Mouse (Mus musculus): Measurements from ENCODE around the gene Gm7714.
"Not testable (repeated sequence)": the region's sequence is repeated elsewhere in the genome, so short reads cannot be mapped to it uniquely, and the experiment has no call there.

Gm7714 gene

DNA sequence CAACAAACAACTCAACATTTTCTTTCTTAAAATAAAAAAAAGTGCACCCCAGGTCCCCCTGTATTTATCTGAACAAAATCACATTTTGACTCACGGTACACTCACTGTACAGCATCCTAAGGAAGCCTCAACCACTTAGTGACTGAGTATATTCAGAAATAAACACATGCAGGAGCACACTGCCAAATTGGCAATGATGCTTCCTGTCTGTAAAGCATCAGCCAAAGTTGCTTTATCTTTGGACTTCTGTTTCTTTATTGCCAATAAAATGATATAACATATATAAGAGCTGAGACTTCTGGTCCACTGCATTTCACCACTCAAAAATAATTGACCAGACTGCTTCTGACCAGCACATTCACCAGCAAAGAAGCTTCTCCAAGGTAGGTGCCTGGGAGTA, at the start of gene Gm7714:
Gene Gm7714 (plus strand): TSS at position 301 of the 400 bp plus-strand sequence.
- no peak for DNase-seq (ENCODE audit: low spot score in 2 of 2)

GRCm38 (mm10) chr5:88256475-88256874, 12.2 kb upstream of the Gm7714 start:
- DNase-seq (ENCODE audit: low spot score in 2 of 2): no peak

DNA sequence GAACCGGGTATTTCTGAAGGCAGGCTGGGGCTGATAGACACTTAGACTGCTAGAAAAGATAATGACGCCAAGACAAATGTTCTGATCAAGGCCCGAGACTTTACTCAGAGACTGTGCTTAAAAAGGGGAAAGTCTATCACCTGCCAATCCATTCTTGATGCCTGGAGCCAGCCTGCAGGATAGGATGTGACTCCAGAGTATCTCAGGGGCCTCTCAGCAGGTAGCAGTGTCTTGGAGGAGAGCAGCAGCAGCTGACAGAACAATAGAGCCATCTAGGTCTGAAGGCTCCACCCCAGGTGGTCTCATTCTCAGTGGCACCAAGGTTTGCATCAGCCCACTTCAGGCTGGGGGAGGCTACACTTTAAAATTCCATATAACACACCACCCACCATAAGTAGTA, 42.6 kb downstream of the Gm7714 start:
- not testable (repeated sequence) for DNase-seq (ENCODE audit: low spot score in 2 of 2)

DNA sequence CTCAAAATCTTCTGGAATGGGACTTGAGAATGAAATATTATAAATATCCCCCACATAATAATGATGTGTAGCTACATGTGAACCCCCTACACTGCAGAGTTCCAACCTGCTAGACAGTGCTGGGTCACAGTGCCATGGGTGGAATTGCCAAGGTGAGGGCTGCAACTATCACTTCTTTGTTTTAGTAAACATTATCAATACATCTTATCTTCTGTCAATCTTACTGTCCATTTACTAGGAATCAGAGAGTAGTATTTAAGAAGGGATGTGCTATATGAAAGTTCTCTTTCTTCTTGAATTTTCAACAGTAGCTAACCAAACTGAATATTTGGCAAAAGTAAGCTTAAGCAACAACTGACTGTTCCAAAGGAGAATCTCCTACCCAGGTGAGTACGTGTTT, 48.3 kb downstream of the Gm7714 start, which contains the start of gene Prol1:
Gene Prol1 (plus strand): TSS at position 301 of the 400 bp plus-strand sequence.
- DNase-seq (ENCODE audit: low spot score in 2 of 2): no peak

Measured in heart, adult 9 months (tissue).